Mouse (Mus musculus): ENCODE measurements around the gene Slc25a11.
A peak's percentile ranks its signal among the peaks of the same experiment; 100 is the strongest.

Slc25a11 gene

GRCm38 (mm10) chr11:70621972-70622814 lies 25.1 kb downstream of the Slc25a11 start:
- no peak for DNase-seq (ENCODE audit: low spot score)

- no peak for DNase-seq (ENCODE audit: low spot score)
These were observed 28.2 kb downstream of the Slc25a11 start, which contains the start of gene Chrne for GRCm38 (mm10) chr11:70619101-70619500. Chrne (minus strand) TSS chr11:70619216.

- no peak for DNase-seq (ENCODE audit: low spot score)
These were observed 31.7 kb downstream of the Slc25a11 start, which contains the start of gene 4930544D05Rik for GRCm38 (mm10) chr11:70615516-70616093. 4930544D05Rik (plus strand) TSS chr11:70615848.

- peak; percentile 67 for DNase-seq (ENCODE audit: low spot score)
These were observed 32.2 kb downstream of the Slc25a11 start for GRCm38 (mm10) chr11:70615074-70615473.

- no peak for DNase-seq (ENCODE audit: low spot score)
These were observed 34.8 kb downstream of the Slc25a11 start for GRCm38 (mm10) chr11:70612505-70612904.

- no peak for DNase-seq (ENCODE audit: low spot score)
These were observed 36.5 kb downstream of the Slc25a11 start for GRCm38 (mm10) chr11:70610752-70611151.

GRCm38 (mm10) chr11:70608381-70609066 lies 38.8 kb downstream of the Slc25a11 start:
- peak; percentile 32 for DNase-seq (ENCODE audit: low spot score)

GRCm38 (mm10) chr11:70607611-70608010 lies 39.7 kb downstream of the Slc25a11 start:
- DNase-seq (ENCODE audit: low spot score), result no peak

GRCm38 (mm10) chr11:70606717-70607116 lies 40.6 kb downstream of the Slc25a11 start:
- DNase-seq (ENCODE audit: low spot score), result no peak

GRCm38 (mm10) chr11:70605024-70605566 lies 42.2 kb downstream of the Slc25a11 start:
- peak; percentile 74 for DNase-seq (ENCODE audit: low spot score)

GRCm38 (mm10) chr11:70598451-70598953 lies 48.8 kb downstream of the Slc25a11 start:
- DNase-seq (ENCODE audit: low spot score), result no peak

GRCm38 (mm10) chr11:70597301-70597700 lies 50.0 kb downstream of the Slc25a11 start:
- no peak for DNase-seq (ENCODE audit: low spot score)

GRCm38 (mm10) chr11:70596094-70596493 lies 51.2 kb downstream of the Slc25a11 start:
- DNase-seq (ENCODE audit: low spot score), result no peak

- DNase-seq (ENCODE audit: low spot score), result no peak
These were observed 51.6 kb downstream of the Slc25a11 start for GRCm38 (mm10) chr11:70595638-70596037.

- DNase-seq (ENCODE audit: low spot score), result no peak
These were observed 52.9 kb downstream of the Slc25a11 start for GRCm38 (mm10) chr11:70594253-70594989.

Data from ovary, postnatal 36 days (tissue).